Mouse (Mus musculus) bone marrow macrophage, adult 2 months (primary cell): ENCODE results near the gene Ubap2l. TPM values are rescaled to one million over a fixed set of nuclear protein-coding genes. Genes with fewer than 3 reads are reported as not detected.

Experiments used
- H3K27ac ChIP-seq: 2 replicates; pipeline ENCODE4 v1.5.1; 2012; ENCODE audit warnings: low read depth, low read length; ENCODE audit not compliant: insufficient read depth
- H3K4me1 ChIP-seq: 2 replicates; pipeline ENCODE4 v1.6.1; 2012; ENCODE audit warnings: low read length; ENCODE audit not compliant: control insufficient read depth, insufficient read depth
- H3K4me3 ChIP-seq: 2 replicates; pipeline ENCODE4 v1.5.1; 2012; ENCODE audit warnings: mild to moderate bottlenecking, low read length, moderate library complexity; ENCODE audit not compliant: insufficient read depth
- CTCF ChIP-seq: IDR thresholded peaks from 2 replicates; pipeline ENCODE4 v1.5.1; 2012; ENCODE audit warnings: low read depth, mild to moderate bottlenecking, low read length, moderate library complexity
- POLR2A ChIP-seq: IDR thresholded peaks from 2 replicates; pipeline ENCODE4 v1.6.1; 2012; ENCODE audit warnings: mild to moderate bottlenecking, low read depth, low read length, borderline replicate concordance
- polyA plus RNA-seq: library from polyadenylated mRNA; stranded (reverse); fragments of >200 nt; gene quantifications from 2 replicates; pipeline ENCODE4 v1.2.4, GENCODE M21; 2012; ENCODE audit not compliant: missing spikeins, insufficient read depth, insufficient read length

Ubap2l gene
- polyA plus RNA-seq, 1 experiment = 228 TPM

GRCm38 (mm10) chr3:90083698-90084324, 31.4 kb upstream of the Ubap2l start:
- Histone ChIP-seq H3K4me1 (peaks cover 40% of the 10 kb centered on the region), H3K4me3 (peak overlapping the region; percentile 57), H3K27ac (peak overlapping the region; percentile 91)
- TF ChIP-seq CTCF = no peak
- no peak for TF ChIP-seq POLR2A

- H3K4me1 ChIP-seq = peaks cover 39% of the 10 kb centered on the region
- H3K4me3 ChIP-seq = peak overlapping the region; percentile 57
- TF ChIP-seq CTCF = no peak
- TF ChIP-seq POLR2A = no peak
- peak overlapping the region; percentile 91 for H3K27ac ChIP-seq
Observed at GRCm38 (mm10) chr3:90083034-90083433, 30.6 kb upstream of the Ubap2l start.

GRCm38 (mm10) chr3:90081365-90082240, 29.2 kb upstream of the Ubap2l start:
- TF ChIP-seq POLR2A (no peak), CTCF (no peak)
- Histone ChIP-seq H3K27ac (peak overlapping the region; percentile 91), H3K4me1 (peaks cover 41% of the 10 kb centered on the region), H3K4me3 (peak overlapping the region; percentile 57)

- H3K4me1 ChIP-seq = peaks cover 31% of the 10 kb centered on the region
- TF ChIP-seq CTCF = no peak
- TF ChIP-seq POLR2A = 0 out of 2 replicates have a peak, but pooled peaks have one; percentile 28
Observed at GRCm38 (mm10) chr3:90080498-90080863, 28.1 kb upstream of the Ubap2l start.

GRCm38 (mm10) chr3:90079763-90080497, 27.5 kb upstream of the Ubap2l start:
- peak overlapping the region; percentile 90 for H3K4me3 ChIP-seq
- peaks cover 26% of the 10 kb centered on the region for H3K4me1 ChIP-seq
- H3K27ac ChIP-seq = peak overlapping the region; percentile 98
- no peak for TF ChIP-seq CTCF
- no peak for TF ChIP-seq POLR2A

More at GRCm38 (mm10) chr3:90080498-90080863, 28.1 kb upstream of the Ubap2l start:
- Histone ChIP-seq H3K27ac (peak overlapping the region; percentile 98), H3K4me3 (peak overlapping the region; percentile 90)

- peak overlapping the region; percentile 90 for H3K4me3 ChIP-seq
- H3K27ac ChIP-seq = peak overlapping the region; percentile 98
- peaks cover 19% of the 10 kb centered on the region for H3K4me1 ChIP-seq
- TF ChIP-seq POLR2A (no peak), CTCF (no peak)
Observed at GRCm38 (mm10) chr3:90079133-90079762, 26.8 kb upstream of the Ubap2l start.

- TF ChIP-seq POLR2A (no peak), CTCF (no peak)
- Histone ChIP-seq H3K27ac (no peak overlapping the region), H3K4me3 (no peak overlapping the region), H3K4me1 (peaks cover 9% of the 10 kb centered on the region)
Observed at GRCm38 (mm10) chr3:90078224-90078623, 25.8 kb upstream of the Ubap2l start.

GRCm38 (mm10) chr3:90076921-90077716, 24.7 kb upstream of the Ubap2l start:
- no peak overlapping the region for H3K27ac ChIP-seq
- TF ChIP-seq POLR2A (no peak), CTCF (no peak)
- H3K4me1 ChIP-seq = peaks cover 16% of the 10 kb centered on the region
- H3K4me3 ChIP-seq = no peak overlapping the region
